Mouse (Mus musculus): ENCODE measurements around the gene Trim75. TPM values are rescaled to one million over a fixed set of nuclear protein-coding genes. Genes with fewer than 3 reads are reported as not detected.

Trim75 gene
- polyA plus RNA-seq, 1 experiment from 2014 or later, result not detected

Other genes with a start within 250 kb of the Trim75 start
- 1.1 and 1.4 TPM in 2 replicates for gene Klhl2, start 137.8 kb downstream of the Trim75 start, polyA plus RNA-seq (2015; fragmentation: Nextera tagmentation; extraction: Ambion mirVana)
- gene Tmem192, start 40.6 kb downstream of the Trim75 start, polyA plus RNA-seq (2015; fragmentation: Nextera tagmentation; extraction: Ambion mirVana), result 11.1 and 11.4 TPM in 2 replicates
- gene Trim61, start 30.7 kb upstream of the Trim75 start, polyA plus RNA-seq (2015; fragmentation: Nextera tagmentation; extraction: Ambion mirVana), result not detected in 2 replicates
- not detected in 2 replicates for gene Trim60, start 30.8 kb upstream of the Trim75 start, polyA plus RNA-seq (2015; fragmentation: Nextera tagmentation; extraction: Ambion mirVana)
- 0.12 and 0.13 TPM in 2 replicates for gene Apela, start 49.5 kb upstream of the Trim75 start, polyA plus RNA-seq (2015; fragmentation: Nextera tagmentation; extraction: Ambion mirVana)
- not detected in 2 replicates for gene Gm10663, start 87.2 kb upstream of the Trim75 start, polyA plus RNA-seq (2015; fragmentation: Nextera tagmentation; extraction: Ambion mirVana)
- gene BC030870, start 141.7 kb upstream of the Trim75 start, polyA plus RNA-seq (2015; fragmentation: Nextera tagmentation; extraction: Ambion mirVana), result 0.12 and 0.28 TPM in 2 replicates